Comparison of ENCODE assay signal across 15 mouse cellular contexts in the genomic region with DNA sequence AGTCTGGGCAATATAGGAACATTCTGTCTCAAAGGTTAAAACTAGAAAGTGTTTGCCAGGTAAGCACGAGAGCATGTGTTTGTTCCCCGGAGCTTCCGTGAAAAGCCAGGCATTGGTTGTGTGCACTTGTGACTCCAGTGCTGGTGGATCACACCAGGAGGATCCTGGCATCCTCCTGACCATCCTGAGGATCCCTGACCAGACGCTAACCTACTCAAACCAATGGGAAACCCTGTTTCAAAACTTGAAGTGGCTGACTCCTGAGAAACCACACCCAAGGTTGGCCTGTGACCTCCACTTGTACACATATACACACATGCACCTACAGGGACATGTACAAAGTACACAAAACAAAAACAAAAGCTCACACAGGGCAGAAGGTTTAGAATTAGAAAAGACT.
"Had no signal": no experiment of that assay in that cellular context is flagged by ENCODE, and none has a peak within 500 bp of the region (broad histone marks: within the 10 kb centered on the region; RNA-seq: fewer than 3 reads in every experiment).

No protein-coding gene starts in this region.

- ATAC-seq: inflammation-experienced regulatory T-cells, adult 6 months; lung, postnatal 0 days; midbrain, embryonic 13.5 days had no signal

- H3K4me3 ChIP-seq: kidney, embryonic 15.5 days; limb, embryonic 12.5 days; liver, embryonic 13.5 days; midbrain, embryonic 13.5 days; neural tube, embryonic 15.5 days had no signal

- H3K27me3 ChIP-seq: kidney, embryonic 15.5 days; limb, embryonic 12.5 days; midbrain, embryonic 13.5 days; neural tube, embryonic 15.5 days had no signal

- H3K4me2 ChIP-seq: kidney, embryonic 15.5 days; limb, embryonic 12.5 days; liver, embryonic 13.5 days; midbrain, embryonic 13.5 days had no signal

- H3K36me3 ChIP-seq: kidney, embryonic 15.5 days; liver, embryonic 13.5 days had no signal

- DNase-seq: kidney, adult 2 months; kidney, postnatal 14 days; layer of hippocampus, adult 9-11 months; layer of hippocampus, postnatal 36 days; liver, embryonic 13.5 days; lung, adult 2 months; lung, postnatal 36 days; right cerebral cortex, adult 18-20 months; spleen, adult 18-20 months had no signal

- H3K27ac ChIP-seq: kidney, embryonic 15.5 days; limb, embryonic 12.5 days; liver, embryonic 13.5 days; midbrain, embryonic 13.5 days; neural tube, embryonic 15.5 days had no signal

- H3K9me3 ChIP-seq: kidney, embryonic 15.5 days; limb, embryonic 12.5 days; liver, embryonic 13.5 days; midbrain, embryonic 13.5 days; neural tube, embryonic 15.5 days had no signal

- H3K9ac ChIP-seq: kidney, embryonic 15.5 days; limb, embryonic 12.5 days; liver, embryonic 13.5 days; midbrain, embryonic 13.5 days; neural tube, embryonic 15.5 days had no signal
